Mouse (Mus musculus): ENCODE results near the gene Hnrnph3.

Hnrnph3 gene

GRCm38 (mm10) chr10:62990636-62991035 lies 33.4 kb downstream of the Hnrnph3 start:
- intact Hi-C loops (cut with DNase I): no loop called here

GRCm38 (mm10) chr10:62987341-62987740 lies 36.7 kb downstream of the Hnrnph3 start:
- intact Hi-C loops (cut with DNase I): loop anchor here (5.0 to 10.0 kb wide), 2 partner anchors 80 to 183 kb away; no protein-coding TSS in a partner anchor

GRCm38 (mm10) chr10:62984495-62984894 lies 39.5 kb downstream of the Hnrnph3 start:
- intact Hi-C loops (cut with DNase I): loop anchor here (10.0 kb wide), 1 partner anchor 180 kb away; no protein-coding TSS in a partner anchor

GRCm38 (mm10) chr10:62984072-62984471 lies 39.9 kb downstream of the Hnrnph3 start:
- intact Hi-C loops (cut with DNase I): loop anchor here (10.0 kb wide), 1 partner anchor 179 kb away; no protein-coding TSS in a partner anchor

- intact Hi-C loops (cut with DNase I): loop anchor here (10.0 kb wide), 1 partner anchor 175 kb away; no protein-coding TSS in a partner anchor
Observed at GRCm38 (mm10) chr10:62980039-62980954, 43.7 kb downstream of the Hnrnph3 start, which contains the start of gene Rufy2. TSS of gene Rufy2 (plus strand) at chr10:62980223.

- intact Hi-C loops (cut with DNase I): loop anchor here (10.0 kb wide), 1 partner anchor 175 kb away; no protein-coding TSS in a partner anchor
Observed at GRCm38 (mm10) chr10:62979667-62980038, 44.4 kb downstream of the Hnrnph3 start.

- intact Hi-C loops (cut with DNase I): no loop called here
Observed at GRCm38 (mm10) chr10:62971821-62972220, 52.2 kb downstream of the Hnrnph3 start.

- intact Hi-C loops (cut with DNase I): no loop called here
Observed at GRCm38 (mm10) chr10:62966291-62966690, 57.7 kb downstream of the Hnrnph3 start.

- intact Hi-C loops (cut with DNase I): no loop called here
Observed at GRCm38 (mm10) chr10:62965796-62966195, 58.2 kb downstream of the Hnrnph3 start.
